Mouse (Mus musculus) E14TG2a.4 (cell line): ENCODE data around the gene Abca15.
A peak's percentile ranks its signal among the peaks of the same experiment; 100 is the strongest.
"Not testable (repeated sequence)": the region's sequence is repeated elsewhere in the genome, so short reads cannot be mapped to it uniquely, and the experiment has no call there.

ENCODE experiments used
- H3K27me3 ChIP-seq: 2 replicates; pipeline ENCODE4 v1.6.1; 2014; ENCODE audit warnings: low read length, control low read depth; ENCODE audit not compliant: insufficient read depth
- H3K36me3 ChIP-seq: 2 replicates; pipeline ENCODE4 v1.6.1; 2014; ENCODE audit warnings: low read length, control low read depth; ENCODE audit not compliant: insufficient read depth
- H3K4me1 ChIP-seq: replicated peaks from 2 replicates; pipeline ENCODE4 v1.6.1; 2014; ENCODE audit warnings: low read depth, low read length, control low read depth
- H3K4me3 ChIP-seq: replicated peaks from 2 replicates; pipeline ENCODE4 v1.5.1; 2014; ENCODE audit warnings: mild to moderate bottlenecking, low read length
- H3K9me3 ChIP-seq: 2 replicates; pipeline ENCODE4 v1.6.1; 2014; ENCODE audit warnings: low read length, control low read depth
- CTCF ChIP-seq: conservative IDR thresholded peaks from 2 replicates; pipeline ENCODE4 v1.5.1; 2014; ENCODE audit warnings: low read length
- NANOG ChIP-seq: IDR thresholded peaks from 2 replicates; pipeline ENCODE4 v1.6.1; 2014; ENCODE audit warnings: borderline replicate concordance, low read length, mixed read lengths
- POU5F1 ChIP-seq: IDR thresholded peaks from 2 replicates; pipeline ENCODE4 v1.6.1; 2014; ENCODE audit warnings: low read length, borderline replicate concordance

Gene Abca15

DNA sequence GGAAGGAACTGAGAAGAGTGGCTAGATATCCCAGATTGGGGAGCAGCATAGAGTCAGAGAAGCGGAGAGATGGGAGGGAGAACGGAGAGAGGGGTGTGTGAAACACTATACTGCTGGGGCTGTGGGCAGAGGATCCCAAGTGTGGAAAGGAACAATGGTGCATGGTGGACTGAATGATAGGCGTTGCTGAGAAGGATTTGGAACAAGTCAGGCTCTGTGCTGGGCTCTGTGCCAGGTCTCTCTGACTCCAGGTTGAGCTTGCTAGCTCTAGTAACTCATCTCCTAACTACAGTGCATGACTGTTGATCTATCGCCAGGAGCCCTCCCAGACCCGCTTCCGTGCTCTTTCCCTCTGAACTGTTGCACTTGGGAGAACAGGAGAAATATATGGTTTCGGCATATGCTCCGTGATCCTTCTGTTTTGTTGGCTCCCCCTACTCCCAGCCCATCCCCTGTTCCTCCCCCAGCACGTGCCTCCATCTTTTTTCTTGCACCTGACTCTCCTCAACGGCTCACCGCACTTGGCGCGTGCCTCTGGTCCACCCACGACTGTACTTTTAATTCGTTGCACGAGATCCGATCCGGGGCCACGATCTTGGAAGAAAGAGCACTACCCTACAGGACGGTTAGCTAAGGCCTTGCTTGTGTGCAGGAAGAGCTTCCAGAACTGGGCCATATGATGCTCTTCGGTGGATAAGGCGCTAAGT is at the start of gene Abca15:
Gene Abca15 (plus strand): TSS at position 584 of the 707 bp plus-strand sequence.
- peaks cover 50% of the 10 kb centered on the region for H3K4me1 ChIP-seq
- H3K27me3 ChIP-seq = peaks cover 13% of the 10 kb centered on the region
- H3K36me3 ChIP-seq = no peaks in the 10 kb centered on the region
- TF ChIP-seq NANOG (no peak), POU5F1 (no peak), CTCF (no peak)
- peak within 1 kb of the TSS; percentile 53; the same call in 1 of the 2 replicates for H3K4me3 ChIP-seq
- no peaks in the 10 kb centered on the region for H3K9me3 ChIP-seq

DNA sequence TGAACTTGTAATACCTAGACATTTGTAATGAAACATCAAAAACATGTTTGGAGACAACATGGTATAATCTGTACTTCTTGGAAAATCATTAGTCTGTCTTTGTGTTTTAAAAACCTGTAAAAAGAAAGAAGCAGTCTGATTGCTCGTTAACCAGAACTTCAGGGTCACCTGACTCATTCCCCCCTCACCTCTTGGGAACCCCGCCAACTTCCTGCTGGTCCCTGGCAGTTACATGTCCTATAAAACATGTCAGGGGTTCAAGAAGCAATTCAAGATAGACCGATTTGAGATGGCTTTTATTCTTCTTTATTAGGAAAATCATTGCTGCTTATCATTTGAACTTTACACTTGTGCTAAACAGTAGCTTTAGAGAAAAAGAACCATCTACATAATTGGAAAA is 43.2 kb upstream of the Abca15 start:
- Histone ChIP-seq H3K36me3 (no peaks in the 10 kb centered on the region), H3K4me1 (no peaks in the 10 kb centered on the region), H3K27me3 (no peaks in the 10 kb centered on the region), H3K9me3 (peaks cover 21% of the 10 kb centered on the region), H3K4me3 (no peak overlapping the region)
- no peak for TF ChIP-seq CTCF
- TF ChIP-seq NANOG = no peak
- TF ChIP-seq POU5F1 = no peak

DNA sequence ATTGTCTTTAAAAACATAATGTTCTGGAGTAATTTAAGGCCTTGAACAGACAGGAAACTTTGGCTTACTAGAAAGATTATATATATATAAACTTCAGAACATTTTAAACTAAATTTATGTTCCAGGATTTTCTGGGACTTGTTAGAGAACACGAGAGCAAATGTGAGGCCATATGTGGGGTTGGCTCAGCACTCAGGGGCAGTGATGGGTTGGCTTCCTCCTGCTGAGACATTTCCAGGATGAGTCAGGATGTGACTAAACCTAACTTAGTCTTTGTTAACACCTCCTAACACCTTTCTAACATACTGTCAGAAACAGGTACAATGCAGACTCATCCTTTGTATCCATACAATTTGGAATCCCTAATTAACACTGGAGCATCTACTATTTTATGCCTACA is 12.4 kb upstream of the Abca15 start:
- peaks cover 5% of the 10 kb centered on the region for H3K4me1 ChIP-seq
- H3K36me3 ChIP-seq = no peaks in the 10 kb centered on the region
- peaks cover 24% of the 10 kb centered on the region for H3K9me3 ChIP-seq
- no peaks in the 10 kb centered on the region for H3K27me3 ChIP-seq
- H3K4me3 ChIP-seq = no peak overlapping the region
- TF ChIP-seq CTCF (no peak), NANOG (no peak), POU5F1 (no peak)

GRCm38 (mm10) chr7:120322963-120323362 is 5.5 kb upstream of the Abca15 start:
- H3K9me3 ChIP-seq = no peaks in the 10 kb centered on the region
- H3K36me3 ChIP-seq = no peaks in the 10 kb centered on the region
- TF ChIP-seq NANOG (no peak), POU5F1 (no peak), CTCF (no peak)
- H3K4me3 ChIP-seq = no peak overlapping the region
- H3K27me3 ChIP-seq = 0 out of 2 replicates have a peak, but pooled peaks cover 3% of the 10 kb centered on the region
- peaks cover 46% of the 10 kb centered on the region for H3K4me1 ChIP-seq

GRCm38 (mm10) chr7:120325911-120326310 is 2.6 kb upstream of the Abca15 start:
- H3K36me3 ChIP-seq, H3K9me3 ChIP-seq, H3K4me3 ChIP-seq: not testable (repeated sequence)
- H3K27me3 ChIP-seq = peaks cover 13% of the 10 kb centered on the region
- H3K4me1 ChIP-seq = peaks cover 50% of the 10 kb centered on the region
- TF ChIP-seq NANOG = peak; percentile 41; the same call in 1 of the 2 replicates

DNA sequence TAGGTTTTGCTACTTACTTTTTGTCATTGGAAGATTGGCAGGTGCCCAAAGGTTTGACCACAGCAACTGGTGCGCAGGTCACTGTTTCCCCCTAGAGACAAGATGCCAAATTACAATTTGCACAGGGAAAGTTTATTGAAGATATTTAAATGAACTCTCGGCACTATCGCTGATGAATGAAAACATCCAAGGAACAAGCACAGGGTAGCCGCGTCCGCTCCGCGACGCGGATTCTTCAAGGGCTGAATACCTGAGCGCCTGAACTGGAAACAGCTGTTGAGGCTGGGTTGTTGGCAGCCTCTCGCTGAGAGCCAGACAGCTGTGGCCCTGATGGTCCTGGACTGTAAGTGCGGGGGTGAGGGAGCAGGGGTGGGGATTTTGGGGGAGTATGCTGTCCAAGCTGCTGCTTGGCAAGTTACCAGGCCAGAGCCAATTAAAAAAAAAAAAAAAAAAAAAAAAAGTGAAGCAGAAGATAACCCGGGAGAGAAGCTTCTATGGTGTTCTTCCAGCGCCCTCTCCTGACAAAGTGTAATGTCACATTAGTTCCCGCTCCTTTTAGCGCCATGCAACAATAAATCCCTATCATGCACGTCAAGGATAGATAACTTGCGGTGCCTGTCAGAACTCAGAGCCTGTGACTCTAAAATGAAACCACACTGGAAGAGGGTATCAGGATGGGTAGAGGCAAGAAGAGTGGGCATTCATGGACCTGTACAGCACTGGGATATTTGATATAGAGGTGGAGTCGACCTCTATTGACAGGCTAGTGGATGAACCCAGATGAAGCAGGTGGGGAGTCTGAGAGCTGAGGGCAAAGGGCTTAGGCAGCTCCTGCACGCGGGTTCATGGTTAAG is 1.0 kb upstream of the Abca15 start:
- TF ChIP-seq CTCF (peak; percentile 59), NANOG (no peak)
- Histone ChIP-seq H3K9me3 (no peaks in the 10 kb centered on the region), H3K4me1 (peaks cover 50% of the 10 kb centered on the region), H3K4me3 (peak overlapping the region; percentile 53), H3K36me3 (no peaks in the 10 kb centered on the region), H3K27me3 (peaks cover 13% of the 10 kb centered on the region)

DNA sequence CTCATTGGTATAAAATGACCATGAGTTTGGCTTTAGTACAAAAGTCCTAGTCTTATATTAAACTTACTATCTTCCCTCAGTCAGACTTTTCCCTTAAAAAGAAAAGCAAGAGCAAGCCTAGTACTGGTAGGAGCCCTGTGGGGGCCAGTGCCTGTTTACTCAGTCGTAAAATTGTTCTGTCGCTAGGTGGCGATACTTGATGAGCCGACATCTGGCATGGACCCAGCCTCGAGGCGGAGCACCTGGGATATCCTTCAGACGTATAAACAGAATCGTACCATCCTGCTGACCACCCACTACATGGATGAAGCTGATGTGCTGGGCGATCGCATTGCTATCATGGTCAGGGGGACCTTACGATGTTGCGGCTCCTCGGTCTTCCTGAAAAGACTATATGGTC is 32.7 kb downstream of the Abca15 start:
- H3K9me3 ChIP-seq = no peaks in the 10 kb centered on the region
- no peaks in the 10 kb centered on the region for H3K27me3 ChIP-seq
- no peak for TF ChIP-seq POU5F1
- TF ChIP-seq CTCF = peak; percentile 35
- TF ChIP-seq NANOG = no peak
- no peaks in the 10 kb centered on the region for H3K36me3 ChIP-seq
- H3K4me1 ChIP-seq = no peaks in the 10 kb centered on the region
- no peak overlapping the region for H3K4me3 ChIP-seq

- 0 out of 2 replicates have a peak, but pooled peaks cover 5% of the 10 kb centered on the region for H3K4me1 ChIP-seq
- peak within 1 kb of the TSS; percentile 30 for H3K4me3 ChIP-seq
- no peaks in the 10 kb centered on the region for H3K36me3 ChIP-seq
- no peak for TF ChIP-seq POU5F1
- TF ChIP-seq NANOG = no peak
- TF ChIP-seq CTCF = no peak
- no peaks in the 10 kb centered on the region for H3K9me3 ChIP-seq
- no peaks in the 10 kb centered on the region for H3K27me3 ChIP-seq
Observed at GRCm38 (mm10) chr7:120409447-120409846, 81.0 kb downstream of the Abca15 start, which contains the start of gene Abca16. Abca16 (plus strand) TSS chr7:120409647.
